Mouse (Mus musculus) brain, embryonic 14.5 days (tissue): ENCODE results near the gene Tmprss13.

Experiments
- CTCF ChIP-seq: fragments of 200-500 bp; IDR thresholded peaks from 2 replicates; pipeline ENCODE4 v1.5.1; 2012; ENCODE audit warnings: inconsistent platforms, mild to moderate bottlenecking, moderate library complexity, borderline replicate concordance; ENCODE audit not compliant: insufficient read depth, insufficient read length; ENCODE audit errors: extremely low read depth
- POLR2A ChIP-seq: fragments of 200-500 bp; IDR thresholded peaks from 2 replicates; pipeline ENCODE4 v1.6.1; 2012; ENCODE audit warnings: mild to moderate bottlenecking, inconsistent platforms, borderline replicate concordance; ENCODE audit not compliant: poor library complexity, insufficient read depth, insufficient read length, severe bottlenecking; ENCODE audit errors: extremely low read depth

DNA sequence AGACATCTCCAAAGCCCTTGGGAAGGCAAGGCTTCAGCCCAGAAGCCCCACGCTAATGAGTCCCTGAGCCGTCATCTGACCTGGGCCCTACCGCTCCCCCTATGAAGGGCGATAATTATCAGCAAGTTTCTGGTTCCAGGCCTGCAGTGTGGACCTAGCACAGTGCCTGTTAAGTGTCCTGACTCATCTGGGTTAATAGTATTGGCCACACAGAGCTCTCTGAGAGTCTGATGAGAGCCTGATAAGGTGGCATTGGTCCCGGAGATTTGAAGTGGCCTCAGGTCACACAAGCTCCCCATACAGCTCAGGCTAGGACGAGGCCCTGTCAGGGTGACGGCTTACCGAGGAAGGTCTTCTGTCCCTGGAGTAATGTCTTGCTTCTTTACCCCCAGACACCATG is 70.7 kb downstream of the Tmprss13 start:
- no peak for TF ChIP-seq POLR2A
- TF ChIP-seq CTCF, result no peak
